Mouse (Mus musculus): Measurements from ENCODE around the gene Col3a1.
A peak's percentile ranks its signal among the peaks of the same experiment; 100 is the strongest.

Gene Col3a1

GRCm38 (mm10) chr1:45311388-45311787, at the start of gene Col3a1:
TSS of gene Col3a1 (plus strand) at chr1:45311538.
- DNase-seq, result peak; percentile 4 to 5

- DNase-seq, result no peak
Measured at GRCm38 (mm10) chr1:45269421-45269820, 41.9 kb upstream of the Col3a1 start.

- DNase-seq, result no peak
Measured at GRCm38 (mm10) chr1:45276006-45276539, 35.3 kb upstream of the Col3a1 start.

- no peak for DNase-seq
Measured at GRCm38 (mm10) chr1:45287954-45288353, 23.4 kb upstream of the Col3a1 start.

GRCm38 (mm10) chr1:45290037-45290436, 21.3 kb upstream of the Col3a1 start:
- no peak for DNase-seq

GRCm38 (mm10) chr1:45299394-45300119, 11.8 kb upstream of the Col3a1 start:
- peak in 1 of 2 experiments; percentile 6 for DNase-seq

- no peak for DNase-seq
Measured at GRCm38 (mm10) chr1:45304273-45304672, 7.1 kb upstream of the Col3a1 start.

GRCm38 (mm10) chr1:45309015-45309414, 2.3 kb upstream of the Col3a1 start:
- DNase-seq, result no peak

GRCm38 (mm10) chr1:45311962-45312361, 624 bp downstream of the Col3a1 start:
- DNase-seq, result no peak

- DNase-seq, result no peak
Measured at GRCm38 (mm10) chr1:45312870-45313269, 1.5 kb downstream of the Col3a1 start.

GRCm38 (mm10) chr1:45313696-45314295, 2.5 kb downstream of the Col3a1 start:
- peak in 1 of 2 experiments; percentile 19 for DNase-seq

GRCm38 (mm10) chr1:45315767-45316528, 4.6 kb downstream of the Col3a1 start:
- no peak for DNase-seq

GRCm38 (mm10) chr1:45318241-45318640, 6.9 kb downstream of the Col3a1 start:
- DNase-seq, result no peak

GRCm38 (mm10) chr1:45320861-45321260, 9.5 kb downstream of the Col3a1 start:
- DNase-seq, result no peak

- DNase-seq, result no peak
Measured at GRCm38 (mm10) chr1:45329149-45329548, 17.8 kb downstream of the Col3a1 start.

GRCm38 (mm10) chr1:45355944-45356343, 44.6 kb downstream of the Col3a1 start:
- DNase-seq, result no peak

- no peak for DNase-seq
Measured at GRCm38 (mm10) chr1:45358020-45358419, 46.7 kb downstream of the Col3a1 start.

GRCm38 (mm10) chr1:45359147-45359546, 47.8 kb downstream of the Col3a1 start:
- DNase-seq, result no peak

- DNase-seq, result no peak
Measured at GRCm38 (mm10) chr1:45359673-45360072, 48.3 kb downstream of the Col3a1 start.

GRCm38 (mm10) chr1:45363274-45363673, 51.9 kb downstream of the Col3a1 start:
- DNase-seq, result no peak

- no peak for DNase-seq
Measured at GRCm38 (mm10) chr1:45365427-45365826, 54.1 kb downstream of the Col3a1 start.

- DNase-seq, result no peak
Measured at GRCm38 (mm10) chr1:45379992-45380690, 68.8 kb downstream of the Col3a1 start.

GRCm38 (mm10) chr1:45381866-45382265, 70.5 kb downstream of the Col3a1 start:
- no peak for DNase-seq

Measured in kidney, adult 8-10 months (tissue).